Mouse (Mus musculus): Measurements from ENCODE around the gene Eci3. TPM values are rescaled to one million over a fixed set of nuclear protein-coding genes. Genes with fewer than 3 reads are reported as not detected.
A peak's percentile ranks its signal among the peaks of the same experiment; 100 is the strongest.
"Not testable (repeated sequence)": the region's sequence is repeated elsewhere in the genome, so short reads cannot be mapped to it uniquely, and the experiment has no call there.

The Eci3 gene
- polyA plus RNA-seq, 1 experiment from 2014 or later, result 0.23 TPM

GRCm38 (mm10) chr13:34991581-34992273, 28.1 kb upstream of the Eci3 start:
- no peaks in the 10 kb centered on the region for H3K27me3 ChIP-seq (replicated peaks; ENCODE audit: insufficient read depth, low read length)
- H3K9ac ChIP-seq (replicated peaks; ENCODE audit: low read depth), result no peak overlapping the region
- no peak overlapping the region for H3K4me3 ChIP-seq (ENCODE audit: low read depth, low read length)
- no peak for DNase-seq (ENCODE audit: low spot score)
- 66% methylated on average over 4 of the region's 4 CpGs for WGBS
- peaks cover 2% of the 10 kb centered on the region; the same call in 1 of the 2 replicates for H3K4me1 ChIP-seq (ENCODE audit: insufficient read depth, low read depth, low read length)
- peaks cover 17% of the 10 kb centered on the region; the same call in 1 of the 2 replicates for H3K36me3 ChIP-seq (ENCODE audit: insufficient read depth, low read length)
- H3K27ac ChIP-seq (ENCODE audit: low read length), result no peak overlapping the region
- no peaks in the 10 kb centered on the region for H3K9me3 ChIP-seq (ENCODE audit: low read length)
- no peak overlapping the region for H3K4me2 ChIP-seq (replicated peaks; ENCODE audit: low read depth, low read length)
- no peak for TF ChIP-seq EP300 (IDR thresholded peaks at IDR 0.05)
- no peak for TF ChIP-seq CTCF (IDR thresholded peaks at IDR 0.05)
- no peak for ATAC-seq

GRCm38 (mm10) chr13:34983479-34983878, 19.9 kb upstream of the Eci3 start:
- not testable (repeated sequence) for H3K9me3 ChIP-seq (ENCODE audit: low read length); H3K9ac ChIP-seq (replicated peaks; ENCODE audit: low read depth); H3K4me3 ChIP-seq (ENCODE audit: low read depth, low read length); H3K4me1 ChIP-seq (ENCODE audit: insufficient read depth, low read depth, low read length); ATAC-seq; DNase-seq (ENCODE audit: low spot score); H3K27ac ChIP-seq (ENCODE audit: low read length); H3K27me3 ChIP-seq (replicated peaks; ENCODE audit: insufficient read depth, low read length); H3K4me2 ChIP-seq (replicated peaks; ENCODE audit: low read depth, low read length)
- 97% methylated on average over 1 of the region's 1 CpGs for WGBS
- peaks cover 40% of the 10 kb centered on the region for H3K36me3 ChIP-seq (ENCODE audit: insufficient read depth, low read length)

GRCm38 (mm10) chr13:34978635-34979034, 15.0 kb upstream of the Eci3 start:
- H3K4me1 ChIP-seq (ENCODE audit: insufficient read depth, low read depth, low read length); H3K9me3 ChIP-seq (ENCODE audit: low read length); H3K27ac ChIP-seq (ENCODE audit: low read length); ATAC-seq; H3K9ac ChIP-seq (replicated peaks; ENCODE audit: low read depth); H3K4me2 ChIP-seq (replicated peaks; ENCODE audit: low read depth, low read length); H3K4me3 ChIP-seq (ENCODE audit: low read depth, low read length); DNase-seq (ENCODE audit: low spot score); H3K27me3 ChIP-seq (replicated peaks; ENCODE audit: insufficient read depth, low read length): not testable (repeated sequence)
- peaks cover 34% of the 10 kb centered on the region for H3K36me3 ChIP-seq (ENCODE audit: insufficient read depth, low read length)
- WGBS, result 82% methylated on average over 5 of the region's 5 CpGs

GRCm38 (mm10) chr13:34977410-34977809, 13.8 kb upstream of the Eci3 start:
- TF ChIP-seq EP300 (IDR thresholded peaks at IDR 0.05) (no peak), CTCF (IDR thresholded peaks at IDR 0.05) (no peak)
- H3K4me2 ChIP-seq (replicated peaks; ENCODE audit: low read depth, low read length), result no peak overlapping the region
- H3K4me3 ChIP-seq (ENCODE audit: low read depth, low read length), result no peak overlapping the region
- 92% methylated on average over 3 of the region's 3 CpGs for WGBS
- no peak overlapping the region for H3K9ac ChIP-seq (replicated peaks; ENCODE audit: low read depth)
- H3K36me3 ChIP-seq (ENCODE audit: insufficient read depth, low read length), result peaks cover 34% of the 10 kb centered on the region
- ATAC-seq (no peak), DNase-seq (ENCODE audit: low spot score) (no peak)
- no peaks in the 10 kb centered on the region for H3K27me3 ChIP-seq (replicated peaks; ENCODE audit: insufficient read depth, low read length)
- H3K4me1 ChIP-seq (ENCODE audit: insufficient read depth, low read depth, low read length), result no peaks in the 10 kb centered on the region
- no peaks in the 10 kb centered on the region for H3K9me3 ChIP-seq (ENCODE audit: low read length)
- no peak overlapping the region for H3K27ac ChIP-seq (ENCODE audit: low read length)

GRCm38 (mm10) chr13:34976116-34976515, 12.5 kb upstream of the Eci3 start:
- Histone ChIP-seq H3K4me3 (ENCODE audit: low read depth, low read length) (no peak overlapping the region), H3K4me1 (ENCODE audit: insufficient read depth, low read depth, low read length) (no peaks in the 10 kb centered on the region), H3K4me2 (replicated peaks; ENCODE audit: low read depth, low read length) (no peak overlapping the region), H3K36me3 (ENCODE audit: insufficient read depth, low read length) (peaks cover 29% of the 10 kb centered on the region), H3K9me3 (ENCODE audit: low read length) (no peaks in the 10 kb centered on the region), H3K27ac (ENCODE audit: low read length) (no peak overlapping the region), H3K27me3 (replicated peaks; ENCODE audit: insufficient read depth, low read length) (no peaks in the 10 kb centered on the region), H3K9ac (replicated peaks; ENCODE audit: low read depth) (no peak overlapping the region)
- WGBS, result 85% methylated on average over 4 of the region's 4 CpGs
- no peak for ATAC-seq
- TF ChIP-seq CTCF (IDR thresholded peaks at IDR 0.05) (no peak), EP300 (IDR thresholded peaks at IDR 0.05) (no peak)
- no peak for DNase-seq (ENCODE audit: low spot score)

- no peak overlapping the region for H3K9ac ChIP-seq (replicated peaks; ENCODE audit: low read depth)
- H3K4me1 ChIP-seq (ENCODE audit: insufficient read depth, low read depth, low read length), result no peaks in the 10 kb centered on the region
- H3K4me3 ChIP-seq (ENCODE audit: low read depth, low read length), result no peak overlapping the region
- TF ChIP-seq CTCF (IDR thresholded peaks at IDR 0.05), result peak; percentile 46
- TF ChIP-seq EP300 (IDR thresholded peaks at IDR 0.05), result no peak
- ATAC-seq, result no peak
- no peak overlapping the region for H3K4me2 ChIP-seq (replicated peaks; ENCODE audit: low read depth, low read length)
- DNase-seq (ENCODE audit: low spot score), result peak; percentile 22
- H3K27me3 ChIP-seq (replicated peaks; ENCODE audit: insufficient read depth, low read length), result no peaks in the 10 kb centered on the region
- H3K27ac ChIP-seq (ENCODE audit: low read length), result no peak overlapping the region
- 48% methylated on average over 1 of the region's 1 CpGs for WGBS
- no peaks in the 10 kb centered on the region for H3K9me3 ChIP-seq (ENCODE audit: low read length)
- H3K36me3 ChIP-seq (ENCODE audit: insufficient read depth, low read length), result peaks cover 13% of the 10 kb centered on the region; the same call in 1 of the 2 replicates
Measured at GRCm38 (mm10) chr13:34973770-34974169, 10.2 kb upstream of the Eci3 start.

Data from lung, postnatal 0 days (tissue).